ENCODE assay signal across 13 mouse cellular contexts in genomic region chr4:31468306-31468705, GRCm38 (mm10).
A peak's percentile ranks its signal among the peaks of the same experiment; 100 is the strongest.
DNase-seq lines count a peak whose midpoint lies in the region; ATAC-seq and TF ChIP-seq lines count a peak whose summit lies in the region.
"Had no signal": no experiment of that assay in that cellular context is flagged by ENCODE, and none has a peak within 500 bp of the region (broad histone marks: within the 10 kb centered on the region; RNA-seq: fewer than 3 reads in every experiment).

No protein-coding gene starts in this region.

- no peaks in the 10 kb centered on the region for H3K36me3 ChIP-seq in heart, embryonic 13.5 days
- H3K36me3 ChIP-seq in kidney, postnatal 0 days (ENCODE audit: insufficient read depth, low read length), result no peaks in the 10 kb centered on the region
- H3K36me3 ChIP-seq: limb, embryonic 12.5 days had no signal

- no peak for TF ChIP-seq POLR2A in brain, embryonic 14.5 days (IDR thresholded peaks at IDR 0.05; ENCODE audit: borderline replicate concordance, extremely low read depth, insufficient read depth, insufficient read length, poor library complexity, severe bottlenecking)

- H3K4me3 ChIP-seq in heart, embryonic 13.5 days, result no peak overlapping the region
- H3K4me3 ChIP-seq in kidney, postnatal 0 days (replicated peaks; ENCODE audit: low read depth, low read length), result 0 out of 2 replicates have a peak overlapping the region, but pooled peaks have one; percentile 4
- H3K4me3 ChIP-seq: limb, embryonic 12.5 days; megakaryocyte, embryonic 14.5 days had no signal

- H3K27me3 ChIP-seq in heart, embryonic 13.5 days (replicated peaks), result no peaks in the 10 kb centered on the region
- H3K27me3 ChIP-seq in kidney, postnatal 0 days (ENCODE audit: insufficient read depth, low read length), result no peaks in the 10 kb centered on the region
- H3K27me3 ChIP-seq: limb, embryonic 12.5 days; megakaryocyte, embryonic 14.5 days; Patski had no signal

- TF ChIP-seq CTCF in kidney, postnatal 0 days (IDR thresholded peaks at IDR 0.05; ENCODE audit: low read depth), result no peak
- TF ChIP-seq CTCF in brain, embryonic 14.5 days (IDR thresholded peaks at IDR 0.05; ENCODE audit: borderline replicate concordance, extremely low read depth, insufficient read depth, insufficient read length), result no peak

- no peak overlapping the region for H3K9ac ChIP-seq in heart, embryonic 13.5 days
- no peak overlapping the region for H3K9ac ChIP-seq in kidney, postnatal 0 days (ENCODE audit: low read depth, low read length)
- H3K9ac ChIP-seq: limb, embryonic 12.5 days had no signal

- WGBS in heart, embryonic 13.5 days, result 75% methylated on average over 9 of the region's 9 CpGs
- 24% methylated on average over 9 of the region's 9 CpGs for WGBS in kidney, postnatal 0 days

- H3K27ac ChIP-seq in heart, embryonic 13.5 days (replicated peaks), result peak overlapping the region; percentile 78
- H3K27ac ChIP-seq in kidney, postnatal 0 days, result no peak overlapping the region
- H3K27ac ChIP-seq: limb, embryonic 12.5 days had no signal

- H3K9me3 ChIP-seq in heart, embryonic 13.5 days, result no peaks in the 10 kb centered on the region
- no peaks in the 10 kb centered on the region for H3K9me3 ChIP-seq in kidney, postnatal 0 days (replicated peaks; ENCODE audit: low read length)
- H3K9me3 ChIP-seq: limb, embryonic 12.5 days had no signal

- no peak for DNase-seq in heart, postnatal 4 days
- DNase-seq in kidney, postnatal 0 days (ENCODE audit: low spot score), result peak; percentile 36
- no peak for DNase-seq in kidney, adult 9 months
- DNase-seq in Muller cell, postnatal 12 days (ENCODE audit: inconsistent ontology term), result peak; percentile 10
- DNase-seq in brain, embryonic 14.5 days (ENCODE audit: low read depth), result peak; percentile 68
- DNase-seq in spleen, postnatal 10 days (ENCODE audit: low spot score in 2 of 2), result no peak
- DNase-seq: adrenal gland, adult 2 months; layer of hippocampus, postnatal 36 days had no signal

- no peak for ATAC-seq in heart, embryonic 13.5 days (ENCODE audit: extremely low read depth, insufficient number of reproducible peaks, low FRiP score, low TSS enrichment)
- ATAC-seq in kidney, postnatal 0 days (replicated peaks; ENCODE audit: low FRiP score, low read depth), result no peak
- ATAC-seq: intestine, embryonic 16.5 days; Patski had no signal

- H3K4me1 ChIP-seq in heart, embryonic 13.5 days, result peaks cover 24% of the 10 kb centered on the region
- H3K4me1 ChIP-seq in kidney, postnatal 0 days (replicated peaks; ENCODE audit: insufficient read depth, low read length), result no peaks in the 10 kb centered on the region
- H3K4me1 ChIP-seq: limb, embryonic 12.5 days; megakaryocyte, embryonic 14.5 days had no signal

- H3K4me2 ChIP-seq in heart, embryonic 13.5 days, result no peak overlapping the region
- peak overlapping the region; percentile 44 for H3K4me2 ChIP-seq in kidney, postnatal 0 days (ENCODE audit: low read length)
- H3K4me2 ChIP-seq: limb, embryonic 12.5 days had no signal

Comparison
In these comparisons a context has a peak if more than half of its experiments do, and no peak if none do; other contexts are left out.
1. DNase-seq: peak in kidney, postnatal 0 days (single experiment), Muller cell, postnatal 12 days (single experiment) and brain, embryonic 14.5 days (single experiment); none in heart, postnatal 4 days (single experiment), kidney, adult 9 months (single experiment) and spleen, postnatal 10 days (0 of 2).